Mouse (Mus musculus): Measurements from ENCODE around the gene Kank1.
A peak's percentile ranks its signal among the peaks of the same experiment; 100 is the strongest.

Gene Kank1

DNA sequence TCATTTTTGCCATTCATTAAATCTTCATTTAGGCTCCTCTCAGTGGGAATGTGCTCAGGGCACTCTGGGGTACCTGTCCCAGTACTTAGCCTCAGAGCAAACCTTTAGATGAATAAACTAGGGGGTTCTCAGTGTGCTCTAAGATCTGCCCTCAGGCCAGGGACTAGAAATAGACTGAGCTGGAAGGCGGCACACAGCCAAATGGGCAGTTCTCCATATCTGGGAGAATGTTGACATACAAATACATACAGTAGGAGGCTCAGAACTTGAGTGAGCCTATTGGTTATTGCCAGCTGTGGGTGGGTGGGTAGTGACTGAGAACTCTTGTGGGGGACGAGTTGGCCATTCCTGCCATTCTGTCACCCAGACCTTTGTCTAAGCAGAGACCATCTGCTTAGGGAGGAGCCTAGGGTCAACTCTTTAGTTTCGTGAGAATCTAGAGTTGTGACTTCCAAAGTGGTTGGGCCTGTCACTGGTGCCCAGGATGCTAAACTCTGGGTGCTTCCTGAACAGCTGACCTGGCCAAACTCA is 14.9 kb downstream of the Kank1 start:
- DNase-seq (ENCODE audit: extremely low read depth, insufficient read length, low spot score) = no peak

DNA sequence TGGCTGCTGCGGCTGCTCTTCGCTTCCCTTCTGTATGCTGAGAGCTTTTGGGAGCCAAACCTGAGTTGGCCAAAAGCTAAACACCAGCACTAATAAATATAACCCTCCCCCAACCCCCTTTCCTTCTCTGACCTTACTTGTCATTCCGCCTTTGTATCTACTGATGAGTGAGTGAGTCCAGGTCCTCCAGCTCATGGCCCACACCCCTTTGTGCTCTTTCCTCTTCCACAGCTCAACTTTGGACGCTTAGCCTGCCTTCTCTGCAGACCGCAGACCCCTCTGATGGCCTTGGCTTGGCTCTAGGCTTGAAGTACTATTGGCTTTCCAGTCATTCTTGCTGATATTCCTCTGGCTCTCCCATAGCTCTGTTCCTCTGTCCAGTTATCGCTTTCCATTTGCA is 16.4 kb downstream of the Kank1 start:
- DNase-seq (ENCODE audit: extremely low read depth, insufficient read length, low spot score) = no peak

DNA sequence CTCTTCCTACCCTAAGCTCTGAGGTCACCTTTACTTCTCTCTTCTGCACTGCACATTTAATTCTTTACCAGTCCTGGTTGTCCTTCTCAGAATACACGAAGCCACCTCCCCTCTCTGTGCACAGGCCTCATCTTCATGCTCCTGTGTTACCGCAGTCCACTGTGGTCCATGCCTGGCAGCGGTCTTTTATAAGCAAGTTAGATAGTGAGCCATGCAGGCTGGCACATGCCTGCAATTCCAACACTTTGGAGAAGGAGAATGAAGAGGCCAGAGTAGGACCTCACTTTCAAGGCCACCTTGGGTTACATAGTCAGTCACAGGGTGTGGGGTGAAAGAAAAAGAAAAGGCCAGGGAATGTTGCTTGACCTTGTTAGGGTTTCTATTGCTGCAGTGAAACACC is 16.9 kb downstream of the Kank1 start:
- DNase-seq (ENCODE audit: extremely low read depth, insufficient read length, low spot score) = no peak

DNA sequence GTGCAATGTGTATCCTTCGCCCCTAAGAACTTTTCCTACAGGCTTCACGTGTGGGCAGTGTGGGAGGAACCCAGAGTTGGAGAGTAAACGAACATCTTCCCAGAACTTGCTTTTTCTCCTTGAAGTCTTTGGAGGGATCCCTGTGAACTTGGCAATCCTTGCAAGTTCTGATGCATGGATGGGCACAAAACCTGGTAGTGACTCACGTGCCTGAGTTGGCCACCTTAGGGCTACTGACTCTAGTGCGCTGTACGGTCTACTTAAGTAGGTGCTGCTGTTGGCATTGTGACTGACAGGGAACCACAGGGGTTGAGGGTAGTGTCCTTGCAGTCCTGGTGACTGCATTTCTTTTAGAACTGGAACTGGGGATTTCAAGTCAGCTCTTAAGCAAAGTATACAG is 21.5 kb downstream of the Kank1 start:
- DNase-seq (ENCODE audit: extremely low read depth, insufficient read length, low spot score) = no peak

DNA sequence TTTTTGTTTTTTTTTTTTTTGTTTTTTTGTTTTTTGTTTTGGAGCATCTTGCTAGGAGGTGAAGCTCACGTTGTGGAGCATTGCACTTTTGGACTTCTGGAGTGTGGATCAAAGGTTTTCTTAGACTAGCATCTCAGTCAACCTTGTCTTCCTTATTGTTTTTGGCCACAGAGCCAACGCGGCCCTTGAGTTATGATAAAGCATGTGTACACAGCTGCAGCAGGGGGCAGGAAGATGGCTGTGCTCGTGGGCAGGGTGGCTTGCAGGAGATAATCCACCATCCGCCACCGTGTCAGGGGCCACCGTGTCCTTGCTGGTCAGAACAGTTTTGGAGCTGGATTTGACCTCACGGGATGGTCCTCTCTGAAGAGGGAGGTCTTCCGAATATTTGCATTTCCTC is 29.4 kb downstream of the Kank1 start:
- no peak for DNase-seq (ENCODE audit: extremely low read depth, insufficient read length, low spot score)

DNA sequence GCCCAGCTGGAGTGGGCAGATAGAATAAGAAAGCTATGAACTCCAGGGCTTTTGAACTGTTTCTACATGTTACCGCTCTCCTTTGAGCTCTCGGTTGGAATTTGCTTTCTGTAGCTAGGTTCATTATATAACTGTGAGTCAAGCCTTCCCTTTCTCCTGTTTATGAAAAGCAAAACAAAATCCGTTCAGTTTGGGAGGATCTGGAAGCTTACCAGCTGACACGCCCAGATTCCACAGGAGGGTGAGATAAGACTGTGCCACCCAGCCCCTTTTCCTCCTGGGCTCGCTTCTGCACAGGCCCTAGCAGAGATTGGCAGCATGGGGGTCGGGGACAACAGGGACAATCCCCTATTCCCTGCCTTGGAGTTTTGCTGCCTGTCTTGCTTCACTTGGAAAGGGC is 30.5 kb downstream of the Kank1 start:
- DNase-seq (ENCODE audit: extremely low read depth, insufficient read length, low spot score) = peak; percentile 41

DNA sequence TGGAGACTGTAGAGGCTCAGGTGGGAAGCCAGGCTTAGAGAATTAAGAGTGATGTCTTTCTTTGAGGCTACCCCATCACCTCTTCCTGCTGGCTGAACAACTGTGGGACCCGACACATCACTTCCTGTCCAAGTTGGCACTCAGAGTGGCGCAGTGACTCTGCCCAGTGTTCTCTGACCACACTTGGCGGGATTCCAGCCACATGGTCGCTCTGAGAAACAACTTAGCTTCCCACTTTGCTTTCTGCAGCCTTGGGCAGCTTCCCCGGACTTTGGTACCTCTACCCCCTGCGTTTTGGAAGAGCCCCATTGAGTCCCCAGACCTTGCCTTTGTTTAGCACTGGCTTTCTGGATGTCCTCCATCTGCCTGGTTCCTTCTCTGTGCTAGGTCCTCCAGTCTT is 31.8 kb downstream of the Kank1 start:
- DNase-seq (ENCODE audit: extremely low read depth, insufficient read length, low spot score) = peak; percentile 65

DNA sequence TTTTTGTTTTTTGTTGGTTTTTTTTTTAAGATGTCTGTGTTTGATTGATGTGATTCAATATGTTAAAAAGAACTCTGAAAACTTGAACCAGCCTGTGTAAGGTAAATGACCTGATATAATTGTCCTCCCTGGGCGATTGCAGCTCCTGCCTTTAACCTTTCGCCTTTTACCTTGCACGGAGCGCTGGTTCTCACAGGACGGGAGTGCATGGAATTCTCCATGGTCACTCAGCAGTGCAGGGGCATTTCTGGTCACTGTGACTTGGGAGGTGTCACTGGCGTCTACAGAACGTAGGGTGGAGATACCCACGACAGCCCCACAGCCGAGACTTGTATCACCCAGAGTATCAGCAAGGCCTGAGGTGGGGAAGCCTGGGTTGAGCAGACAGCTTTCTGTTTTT is 34.8 kb downstream of the Kank1 start:
- no peak for DNase-seq (ENCODE audit: extremely low read depth, insufficient read length, low spot score)

DNA sequence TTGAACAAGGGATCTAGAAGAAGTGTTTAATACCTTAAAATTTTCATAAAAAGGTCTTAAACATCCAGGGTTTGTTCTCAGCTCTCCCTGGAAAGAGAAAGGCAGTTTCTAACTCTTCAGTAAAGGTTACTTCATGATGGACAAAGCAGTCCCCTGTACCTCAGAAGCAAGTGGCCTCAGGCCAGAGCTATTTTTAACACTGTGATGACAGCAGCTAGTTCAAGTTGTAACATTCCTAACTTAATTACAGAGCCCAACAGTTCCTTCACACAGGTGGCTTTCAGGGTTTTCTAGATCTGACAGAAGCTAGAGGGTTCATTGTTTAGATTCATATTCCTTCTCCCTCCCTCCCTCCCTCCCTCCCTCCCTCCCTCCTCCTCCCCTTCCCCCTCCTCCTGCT is 36.4 kb downstream of the Kank1 start:
- no peak for DNase-seq (ENCODE audit: extremely low read depth, insufficient read length, low spot score)

DNA sequence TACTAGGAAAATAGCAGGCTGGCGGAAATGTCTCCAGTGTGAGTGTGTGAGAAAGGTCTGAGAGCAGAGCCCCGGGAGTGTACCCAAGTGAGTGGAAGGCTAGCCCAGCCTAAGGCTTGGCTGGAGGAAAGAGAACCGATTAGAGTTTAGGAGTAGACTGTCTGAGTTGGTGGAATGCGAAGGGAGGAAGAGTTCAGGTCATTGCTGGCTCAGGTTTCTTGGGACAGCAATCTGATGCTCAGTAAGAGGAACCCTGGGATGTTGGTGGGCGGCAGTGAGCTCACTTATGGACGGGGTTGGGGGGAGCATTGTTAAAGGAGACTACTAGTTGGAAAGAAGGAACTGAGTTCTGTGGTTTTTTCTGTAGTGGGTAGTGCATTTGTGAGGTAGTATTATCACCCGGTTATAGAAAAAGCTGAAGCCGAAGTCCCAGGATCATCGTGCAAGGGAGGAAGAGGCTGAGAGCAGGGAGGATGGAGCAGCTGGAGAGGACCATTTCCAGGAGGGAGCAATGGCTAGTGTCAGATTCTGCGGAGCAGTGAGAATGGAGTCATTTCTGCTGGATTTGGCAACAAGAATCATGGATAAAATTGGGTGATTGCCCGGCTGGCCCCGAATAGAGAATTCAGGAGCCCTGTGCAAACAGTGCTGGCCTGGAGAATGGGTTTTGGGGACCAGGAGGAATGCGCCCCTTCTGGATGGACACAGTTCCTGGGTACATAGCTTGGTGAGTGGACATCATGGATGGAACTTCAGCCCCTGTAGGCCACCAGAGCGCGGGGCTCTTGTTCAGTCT is 40.0 kb downstream of the Kank1 start:
- DNase-seq (ENCODE audit: extremely low read depth, insufficient read length, low spot score) = no peak

DNA sequence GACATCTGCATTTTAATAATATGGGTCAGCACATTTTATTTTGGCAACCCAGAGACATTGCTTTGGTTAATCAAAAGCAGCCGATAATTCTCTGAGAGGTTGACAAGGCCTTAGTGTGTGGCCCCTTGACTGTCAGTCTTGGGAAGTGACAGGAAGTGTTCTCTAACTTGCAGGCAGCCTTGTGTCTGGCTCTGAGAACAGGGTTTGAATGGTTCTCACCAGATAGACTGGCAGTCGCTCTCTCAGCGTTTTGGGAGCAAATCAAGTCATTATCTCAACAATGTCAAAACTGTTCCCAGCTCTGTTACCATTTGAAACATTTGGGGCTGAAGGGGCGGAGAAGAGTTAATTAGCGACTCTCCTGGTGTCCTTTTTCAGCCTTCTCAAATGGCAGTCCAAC is 41.0 kb downstream of the Kank1 start:
- no peak for DNase-seq (ENCODE audit: extremely low read depth, insufficient read length, low spot score)

DNA sequence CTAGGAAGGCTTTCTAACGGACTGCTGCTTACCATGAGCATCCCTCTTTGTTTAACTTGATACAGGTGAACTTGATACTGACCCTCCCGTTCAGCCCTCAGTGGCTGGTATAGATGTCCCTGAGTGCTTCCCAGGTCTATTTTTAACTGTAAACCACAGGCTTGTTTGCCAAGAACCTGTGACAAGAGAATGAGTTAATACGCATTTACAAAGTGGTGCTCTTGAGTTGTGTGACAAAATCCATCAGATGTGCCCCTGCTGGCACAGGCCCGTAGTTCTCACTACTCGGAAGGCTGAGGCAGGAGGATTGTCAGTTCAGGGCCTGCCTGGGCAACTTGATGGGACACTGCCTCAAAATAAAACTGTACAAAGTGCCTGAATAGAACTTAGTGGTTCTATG is 42.8 kb downstream of the Kank1 start:
- no peak for DNase-seq (ENCODE audit: extremely low read depth, insufficient read length, low spot score)

DNA sequence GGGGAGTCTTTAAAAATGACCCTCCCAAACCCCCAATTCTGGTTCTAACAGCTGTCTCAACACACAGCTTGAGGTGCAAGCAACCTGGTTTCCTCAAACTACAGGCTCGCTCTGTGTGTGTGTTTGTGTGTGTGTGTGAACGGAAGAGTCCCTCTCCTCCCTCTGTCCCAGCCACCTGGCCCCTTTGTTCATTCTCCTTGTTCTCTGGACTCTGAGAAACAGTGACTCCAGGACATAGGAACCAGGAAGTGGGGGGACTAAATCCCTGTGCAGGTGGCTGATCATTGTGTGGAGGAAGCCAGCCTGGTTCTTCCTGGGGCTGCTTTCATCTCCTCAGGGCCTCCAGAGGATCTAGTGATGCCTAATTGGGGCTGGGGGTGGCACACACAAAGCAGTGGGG is 46.9 kb downstream of the Kank1 start:
- DNase-seq (ENCODE audit: extremely low read depth, insufficient read length, low spot score) = no peak

DNA sequence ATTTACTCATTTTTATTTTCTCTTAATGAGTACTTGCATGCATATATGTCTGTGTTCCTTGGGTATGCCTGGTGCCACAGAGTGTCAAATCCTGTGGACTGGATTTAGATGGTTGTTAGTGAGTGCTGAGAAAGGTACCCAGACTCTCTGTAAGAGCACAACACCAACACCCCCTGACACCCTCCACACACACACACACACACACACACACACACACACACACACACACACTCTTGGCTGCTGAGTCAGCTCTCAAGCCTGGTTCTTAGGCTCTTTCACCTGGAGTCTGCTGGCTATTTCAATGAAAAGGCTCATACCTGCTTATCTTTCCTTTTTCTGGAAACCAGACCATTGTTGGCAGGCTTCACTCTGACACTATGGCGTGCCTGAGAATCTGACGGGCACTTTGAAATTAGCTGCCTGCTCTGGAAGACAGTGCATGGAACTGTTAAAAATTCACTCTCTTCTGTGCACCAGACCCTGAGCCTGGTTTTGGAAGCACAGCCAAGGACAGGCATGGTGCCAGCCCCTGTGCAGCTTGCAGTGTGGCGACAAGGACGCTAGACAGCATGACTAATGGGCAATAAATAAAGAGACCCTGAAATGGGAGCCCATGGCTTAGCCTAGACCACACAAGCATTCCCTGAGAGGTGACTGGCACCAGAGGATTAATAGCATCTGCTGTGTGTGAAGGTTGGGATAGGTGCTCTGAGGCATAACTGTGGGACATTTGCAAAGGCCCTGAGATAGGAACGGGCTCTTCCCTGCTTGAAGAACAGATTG is 49.2 kb downstream of the Kank1 start:
- DNase-seq (ENCODE audit: extremely low read depth, insufficient read length, low spot score) = peak; percentile 26

DNA sequence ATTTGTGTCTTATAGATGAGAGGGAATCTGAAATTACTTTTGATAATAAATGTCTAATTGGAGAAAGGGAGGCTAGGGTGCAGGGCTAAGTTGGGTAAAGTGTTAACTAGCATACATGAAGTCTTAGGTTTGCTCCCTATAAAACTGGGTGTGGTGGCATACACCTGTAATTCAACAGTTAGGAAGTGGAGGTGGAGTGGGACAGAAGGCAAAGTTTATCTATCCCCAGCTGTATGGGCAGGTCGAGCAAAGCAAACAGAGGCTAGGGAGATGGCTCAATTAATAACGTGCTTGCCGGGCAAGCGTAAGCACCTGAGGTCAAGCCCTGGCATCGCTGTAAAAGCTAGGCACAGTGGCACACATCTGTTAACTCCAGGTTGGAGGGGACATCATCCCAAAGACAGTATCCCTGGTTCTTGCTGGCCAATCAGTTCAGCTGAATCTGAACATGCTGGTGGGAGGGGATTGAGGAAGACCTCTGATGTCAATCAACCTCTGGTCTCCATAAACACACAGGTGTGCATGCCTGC is 54.3 kb downstream of the Kank1 start:
- no peak for DNase-seq (ENCODE audit: extremely low read depth, insufficient read length, low spot score)

DNA sequence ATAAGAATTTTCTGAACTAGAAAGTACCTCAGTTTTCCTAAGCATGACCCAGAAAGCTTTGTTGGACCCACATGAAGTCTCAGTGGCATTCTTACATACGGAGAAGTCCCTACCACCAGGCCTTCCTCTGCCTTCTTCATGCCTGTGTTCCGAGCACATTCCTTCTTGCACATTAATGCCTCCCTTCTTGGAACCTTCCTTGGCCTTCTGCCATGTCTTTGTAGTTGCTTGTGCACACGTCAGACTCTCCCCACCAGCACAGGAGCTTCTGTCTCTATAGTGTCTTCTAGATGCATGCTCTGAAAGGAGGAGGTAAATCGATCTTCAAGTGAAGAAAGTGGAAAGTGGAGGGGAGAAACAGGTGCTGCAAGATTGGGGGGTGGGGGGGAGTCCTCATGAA is 58.4 kb downstream of the Kank1 start:
- no peak for DNase-seq (ENCODE audit: extremely low read depth, insufficient read length, low spot score)

DNA sequence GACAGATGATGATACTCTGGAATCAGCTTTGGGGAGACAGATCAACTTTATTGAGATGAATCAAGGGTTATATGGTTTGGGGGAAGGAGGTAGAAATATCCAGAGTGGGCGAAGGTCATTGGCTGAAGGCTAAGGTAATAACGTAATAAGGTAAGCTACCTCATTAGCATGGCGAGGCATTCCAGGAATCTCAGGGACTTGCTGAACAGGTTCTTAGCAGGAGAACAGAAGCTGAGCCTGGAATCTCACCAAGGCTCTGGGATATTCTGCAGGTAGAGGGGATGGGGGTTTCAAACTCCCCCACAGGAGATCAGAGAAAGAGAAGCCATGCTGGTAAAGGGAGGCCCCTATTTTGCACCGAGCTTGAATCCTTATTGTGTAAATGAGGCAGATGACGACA is 60.5 kb downstream of the Kank1 start:
- DNase-seq (ENCODE audit: extremely low read depth, insufficient read length, low spot score) = no peak

DNA sequence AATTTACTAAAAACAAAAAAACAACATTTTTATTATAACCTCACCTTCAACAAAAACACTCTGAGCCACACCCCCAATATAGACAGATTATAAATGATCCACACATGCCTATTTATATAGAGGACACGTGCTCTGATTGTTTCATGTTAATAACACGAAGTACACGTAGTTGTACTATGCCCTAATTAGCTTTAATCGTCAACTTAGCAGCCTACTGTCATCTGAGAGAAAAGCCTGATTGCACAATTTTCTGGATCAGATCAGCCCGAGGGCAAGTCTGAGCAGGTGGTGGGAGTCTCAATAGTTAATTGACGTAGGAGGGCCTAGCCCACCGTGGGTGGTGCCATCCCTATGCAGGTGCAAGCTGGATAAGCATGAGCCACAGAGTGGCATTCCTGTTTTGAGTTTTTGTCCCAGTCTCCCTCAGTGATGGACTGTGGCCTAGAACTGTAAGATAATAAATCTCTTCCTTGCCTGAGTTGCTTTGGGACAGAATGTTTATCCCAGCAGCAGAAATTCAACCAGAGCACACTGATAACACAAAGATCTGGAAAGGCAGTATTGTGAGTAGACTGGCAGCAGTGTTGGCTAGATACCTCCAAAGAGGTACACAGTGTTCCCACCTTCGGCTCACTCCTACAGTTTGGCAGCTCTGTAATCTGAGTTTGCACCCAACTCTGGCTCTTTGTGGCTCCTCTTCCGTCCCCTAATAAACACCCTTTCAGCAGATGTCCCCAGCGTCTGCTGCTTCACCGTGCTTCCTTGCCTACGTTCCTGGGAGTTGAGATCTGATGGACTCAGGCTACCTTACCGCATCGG is 63.3 kb downstream of the Kank1 start:
- DNase-seq (ENCODE audit: extremely low read depth, insufficient read length, low spot score) = no peak

DNA sequence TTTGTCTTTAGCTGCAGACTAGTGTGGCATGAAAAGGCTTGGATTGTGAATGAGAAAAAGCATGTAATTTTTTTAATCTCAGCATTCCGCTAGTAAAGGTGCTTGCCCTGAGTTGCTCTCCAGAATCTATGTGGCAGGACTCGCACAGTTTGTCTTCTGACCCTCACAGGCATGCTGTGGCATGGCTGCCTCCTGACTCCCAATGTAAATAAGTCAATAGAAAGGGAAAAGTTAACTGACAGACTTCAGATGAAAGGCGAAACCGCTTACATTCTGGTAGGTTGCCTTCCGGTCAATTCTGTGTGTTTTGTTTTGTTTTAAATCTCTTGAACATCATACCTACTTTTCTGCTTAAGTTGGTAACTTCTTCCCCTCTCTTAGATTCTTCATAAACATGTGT is 64.4 kb downstream of the Kank1 start:
- DNase-seq (ENCODE audit: extremely low read depth, insufficient read length, low spot score) = no peak

DNA sequence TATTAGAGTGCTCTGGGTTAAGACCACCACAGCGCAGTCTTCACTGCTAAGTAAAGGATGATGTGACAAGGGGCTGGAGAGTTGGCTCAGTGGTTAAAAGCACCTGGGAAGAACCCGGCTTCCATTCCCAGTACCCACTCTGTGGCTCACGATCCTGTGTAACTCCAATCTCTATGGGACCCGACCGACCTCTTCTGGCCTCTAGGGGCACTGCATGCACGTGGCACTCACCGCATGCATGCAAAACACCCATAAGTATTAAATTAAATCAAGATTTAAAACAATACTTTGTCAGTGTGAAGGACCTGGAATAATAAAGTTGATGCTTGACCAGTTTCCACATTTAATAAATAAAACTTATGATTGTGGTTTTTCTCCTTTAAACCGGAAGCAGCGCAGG is 69.5 kb downstream of the Kank1 start:
- DNase-seq (ENCODE audit: extremely low read depth, insufficient read length, low spot score) = no peak

DNA sequence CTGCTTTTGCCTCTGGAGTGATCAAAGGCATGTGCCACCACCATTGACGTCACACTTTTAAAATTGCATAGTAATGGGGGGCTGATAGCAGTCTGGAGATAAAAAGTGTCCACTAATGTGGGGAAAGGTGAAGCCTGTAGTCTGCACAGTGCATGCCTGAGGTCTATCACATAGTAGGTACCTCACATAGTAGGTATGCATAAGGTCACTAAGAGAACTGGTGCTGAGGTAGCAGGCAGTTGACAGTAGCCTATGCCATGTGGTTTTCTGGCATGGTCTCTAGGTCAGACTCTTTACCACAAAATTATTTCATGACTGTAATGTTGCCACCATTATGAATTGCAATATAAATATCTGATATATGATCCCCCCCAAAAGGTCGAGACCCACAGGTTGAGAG is 71.4 kb downstream of the Kank1 start:
- DNase-seq (ENCODE audit: extremely low read depth, insufficient read length, low spot score) = no peak

Data from 3134 (cell line).